Mouse (Mus musculus) layer of hippocampus, adult 9-10 months (tissue): Measurements from ENCODE around the gene Gm19935.

Experiments used
- DNase-seq: peaks from one replicate; pipeline ENCODE4 v3.0.0; 2022; ENCODE audit warnings: low spot score

Gene Gm19935

GRCm38 (mm10) chr8:90829825-90830224, 12.6 kb upstream of the Gm19935 start:
- no peak for DNase-seq

- DNase-seq: peak; percentile 29
Measured at GRCm38 (mm10) chr8:90828987-90829740, 12.0 kb upstream of the Gm19935 start.

GRCm38 (mm10) chr8:90828181-90828986, 11.2 kb upstream of the Gm19935 start, which contains the start of gene Chd9:
Gene Chd9 (plus strand): TSS chr8:90828352.
- peak; percentile 95 for DNase-seq

GRCm38 (mm10) chr8:90825459-90825871, 8.3 kb upstream of the Gm19935 start:
- DNase-seq: no peak

GRCm38 (mm10) chr8:90822443-90822842, 5.2 kb upstream of the Gm19935 start:
- DNase-seq: no peak

- DNase-seq: no peak
Measured at GRCm38 (mm10) chr8:90820321-90820696, 3.1 kb upstream of the Gm19935 start.

GRCm38 (mm10) chr8:90819561-90820320, 2.5 kb upstream of the Gm19935 start:
- DNase-seq: no peak

- DNase-seq: no peak
Measured at GRCm38 (mm10) chr8:90816061-90816882, 921 bp downstream of the Gm19935 start.

GRCm38 (mm10) chr8:90813602-90814320, 3.4 kb downstream of the Gm19935 start:
- no peak for DNase-seq

GRCm38 (mm10) chr8:90799473-90799872, 17.7 kb downstream of the Gm19935 start:
- no peak for DNase-seq

- DNase-seq: peak; percentile 17
Measured at GRCm38 (mm10) chr8:90794990-90795861, 22.0 kb downstream of the Gm19935 start.

- DNase-seq: peak; percentile 70
Measured at GRCm38 (mm10) chr8:90793710-90794109, 23.5 kb downstream of the Gm19935 start.

- no peak for DNase-seq
Measured at GRCm38 (mm10) chr8:90791616-90792015, 25.6 kb downstream of the Gm19935 start.

- no peak for DNase-seq
Measured at GRCm38 (mm10) chr8:90769791-90770190, 47.4 kb downstream of the Gm19935 start.
